Mouse (Mus musculus): ENCODE data around the gene Pnck.

DNA sequence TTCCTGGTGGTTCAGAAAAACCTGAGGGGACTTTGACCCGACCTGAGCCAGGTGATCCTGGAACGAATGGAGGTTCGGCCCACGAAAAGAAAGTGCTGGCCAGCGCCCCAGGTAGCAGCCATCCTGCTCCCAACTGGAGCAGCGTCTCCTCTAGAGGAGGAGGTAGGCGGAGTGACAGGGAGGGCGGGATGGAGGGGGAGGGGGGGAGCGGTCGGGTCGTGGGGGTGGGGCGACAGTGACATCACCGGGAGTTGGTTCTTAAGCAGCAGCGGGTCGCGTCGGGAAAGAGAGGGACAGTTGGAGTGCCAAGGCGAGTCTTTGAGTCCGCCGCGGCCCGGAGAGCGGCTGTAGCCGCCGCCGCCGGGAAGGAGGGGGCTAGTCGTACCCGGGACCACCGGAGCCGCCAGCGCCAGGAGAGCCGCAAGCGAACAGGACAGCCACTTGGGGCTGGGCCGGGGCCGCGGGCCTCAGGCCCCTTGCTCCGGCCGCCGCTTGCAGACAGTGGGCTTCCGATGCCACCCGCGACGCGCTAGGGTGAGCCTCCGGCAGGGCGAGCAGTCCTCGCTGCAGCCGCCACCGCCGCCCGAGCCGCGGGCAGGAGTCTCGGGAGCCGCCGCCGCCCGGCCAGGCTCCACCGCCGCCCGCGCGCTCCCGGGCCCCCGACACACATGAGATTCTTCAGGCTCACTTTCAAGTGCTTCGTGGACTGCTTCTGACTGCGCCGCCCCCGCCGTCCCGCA is 13.1 kb upstream of the Pnck start, which contains the start of gene Slc6a8:
- TF ChIP-seq CTCF (IDR thresholded peaks at IDR 0.05; ENCODE audit: low read depth) (no peak), EP300 (IDR thresholded peaks at IDR 0.05; ENCODE audit: low read depth) (no peak)
